Mouse (Mus musculus) embryo, embryonic 11.5 days (tissue): ENCODE data around the gene Gm17606.
"Not testable (repeated sequence)": the region's sequence is repeated elsewhere in the genome, so short reads cannot be mapped to it uniquely, and the experiment has no call there.

Source experiments
- DNase-seq: peaks from one replicate; pipeline ENCODE4 v3.0.0-alpha.2; 2012; ENCODE audit warnings: low read depth, low spot score

Gene Gm17606

DNA sequence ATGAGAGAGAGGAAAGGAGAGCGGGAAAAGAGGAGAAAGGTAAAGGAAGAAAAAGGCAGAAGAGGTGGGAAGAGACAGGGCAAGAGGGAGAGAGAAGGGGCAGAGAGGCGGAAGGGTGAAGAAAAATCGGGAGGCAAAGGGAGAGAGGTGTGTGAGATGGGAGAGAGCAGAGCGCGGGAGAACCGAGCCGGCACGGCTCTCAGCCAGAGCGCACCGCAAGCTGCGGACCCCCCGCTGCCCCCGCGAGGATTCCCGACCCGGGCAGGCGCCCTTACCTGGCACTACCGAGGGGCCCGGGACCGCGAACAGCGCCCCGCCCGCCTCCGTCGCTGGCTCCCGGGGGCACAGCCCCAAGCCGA is at the start of gene Gm17606:
TSS of gene Gm17606 (plus strand) at position 7 of the 359 bp plus-strand sequence.
- no peak for DNase-seq

DNA sequence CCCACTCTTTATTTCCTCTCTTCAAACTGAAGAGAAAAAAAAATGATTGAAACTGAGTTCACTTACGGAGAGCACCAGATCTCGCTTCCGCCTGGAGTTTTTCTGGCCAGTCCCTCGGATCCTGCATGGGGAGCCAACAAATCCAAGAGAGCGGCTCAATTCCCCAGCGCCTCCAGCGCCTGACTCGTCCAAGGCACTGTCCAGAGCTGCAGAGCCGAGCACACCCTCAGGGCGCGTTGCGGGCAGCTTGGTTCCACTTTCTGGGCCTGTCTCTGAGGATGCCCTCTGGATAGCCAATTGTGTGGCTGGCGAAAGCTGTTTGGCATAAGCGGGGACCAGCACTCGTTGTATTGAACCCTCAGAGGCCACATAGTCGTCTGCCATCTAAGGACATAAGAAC is 49.7 kb upstream of the Gm17606 start:
- DNase-seq = no peak

DNA sequence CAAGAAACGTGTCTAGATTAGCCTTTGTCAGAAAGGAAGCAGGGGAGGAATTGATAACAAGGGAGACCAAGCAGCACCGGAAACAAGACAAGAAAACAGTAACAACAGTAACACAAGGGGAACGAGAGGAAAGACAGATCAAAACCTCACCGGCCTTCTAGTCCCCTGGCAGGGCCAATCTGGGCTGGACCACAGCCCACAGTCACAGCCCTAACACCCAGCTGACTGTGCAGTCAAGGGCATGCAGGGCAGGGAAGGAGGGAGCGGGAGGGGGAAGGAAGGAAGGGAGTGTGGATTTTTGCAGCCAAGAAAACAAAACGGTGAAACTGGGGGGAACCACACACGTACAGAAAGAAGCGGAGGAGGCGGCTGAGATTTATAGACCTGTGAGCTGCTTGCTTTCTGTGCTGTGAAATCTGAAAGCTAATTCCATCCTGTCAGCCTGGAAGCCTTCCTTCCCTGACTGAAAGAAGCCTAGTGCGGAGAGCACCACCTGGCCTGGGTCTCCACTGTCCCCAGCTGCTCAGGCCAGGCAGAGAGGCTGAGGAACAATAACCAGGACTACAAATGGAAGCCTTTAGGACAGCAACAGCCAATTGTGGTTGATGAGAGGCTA is 48.3 kb upstream of the Gm17606 start:
- DNase-seq = no peak

DNA sequence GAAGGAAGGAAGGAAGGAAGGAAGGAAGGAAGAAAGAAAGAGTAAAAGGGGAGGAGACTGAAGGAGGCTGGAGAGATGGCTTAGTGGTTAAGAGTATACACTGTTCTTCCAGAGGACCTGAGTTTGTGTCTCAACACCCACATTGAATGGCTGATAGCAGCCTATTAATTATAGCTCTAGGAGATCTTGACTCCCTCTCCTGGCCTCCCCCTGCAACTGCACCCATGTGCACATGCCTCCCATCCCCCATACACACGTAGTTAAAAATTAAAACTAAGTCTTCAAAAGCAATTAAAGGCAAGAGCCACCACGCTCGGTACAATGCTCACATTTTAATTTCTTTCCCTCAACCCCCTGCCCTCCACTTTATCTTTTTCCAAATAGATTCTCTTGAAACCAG is 46.7 kb upstream of the Gm17606 start:
- DNase-seq = no peak

DNA sequence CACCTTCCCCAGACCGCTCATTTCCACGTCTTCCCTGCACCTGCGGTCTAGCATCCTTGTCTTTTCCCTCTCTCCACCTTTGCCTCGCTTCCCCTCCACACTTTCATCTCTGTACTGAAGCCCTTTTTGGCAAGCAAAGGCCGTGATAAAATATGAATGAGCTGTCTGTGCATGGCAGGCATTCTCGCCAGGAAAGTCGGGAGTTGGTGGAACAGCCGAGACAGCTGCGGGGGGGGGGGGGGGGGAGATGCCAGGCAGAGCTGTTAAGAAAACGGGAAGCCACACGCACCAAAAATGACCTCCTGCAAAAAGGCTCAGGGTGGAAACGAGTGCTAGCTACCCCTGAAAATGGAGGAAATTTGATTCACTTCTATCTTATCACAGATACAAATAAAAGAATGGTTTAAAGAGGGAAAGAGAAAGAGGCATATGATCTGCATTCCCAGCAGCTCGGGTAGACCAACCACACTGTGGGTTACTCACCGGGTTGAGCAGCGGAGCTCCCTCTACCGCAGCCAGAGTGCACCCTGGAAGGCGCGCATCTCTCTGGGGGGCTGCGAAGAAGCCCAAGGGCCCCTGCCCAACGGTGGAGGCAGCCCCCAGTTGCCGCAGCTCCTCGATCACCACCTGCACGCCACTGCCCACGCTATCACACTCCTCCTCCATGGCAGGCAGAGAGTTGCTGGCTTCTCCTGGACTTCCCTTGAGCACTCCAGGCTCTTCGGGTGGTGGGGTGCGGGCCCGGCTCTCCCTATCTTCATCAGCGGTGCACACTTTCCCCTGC is 45.9 kb upstream of the Gm17606 start:
- no peak for DNase-seq

DNA sequence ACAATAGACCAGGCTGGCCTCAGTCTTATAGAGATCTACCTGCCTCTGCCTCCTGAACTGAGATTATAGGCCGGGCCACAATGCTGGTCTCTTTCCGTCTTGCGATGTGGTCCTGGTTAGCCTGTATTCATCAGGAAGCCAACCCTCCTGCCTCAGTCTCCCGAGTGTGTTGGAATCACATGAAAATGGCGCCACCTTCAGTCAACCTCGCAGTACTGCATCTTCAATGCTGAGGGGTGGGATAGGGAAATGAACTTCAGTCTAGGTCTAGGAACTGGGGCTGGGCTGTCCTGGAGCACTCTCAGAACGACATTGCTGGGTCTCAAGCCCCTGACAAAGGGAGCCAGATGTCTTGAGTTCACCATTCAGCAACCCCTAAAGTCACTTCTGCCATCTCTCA is 43.7 kb upstream of the Gm17606 start:
- no peak for DNase-seq

DNA sequence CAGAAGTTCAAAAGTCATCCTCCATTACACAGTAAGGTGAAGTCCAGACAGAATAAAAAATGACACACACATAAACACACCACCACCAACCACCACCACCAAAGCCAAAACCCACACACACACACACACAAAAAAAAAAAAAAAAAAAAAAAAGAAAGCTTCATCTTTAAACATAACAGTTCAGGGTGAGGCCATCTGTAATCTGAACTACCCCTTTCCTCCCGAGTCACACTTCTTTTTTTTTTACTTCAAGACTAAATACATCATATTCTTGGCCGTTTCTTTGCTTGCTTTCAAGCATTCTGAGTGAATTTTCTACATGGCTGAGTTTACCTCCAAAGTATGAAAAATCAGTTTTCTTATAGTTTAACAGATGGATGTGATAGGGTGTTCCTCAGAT is 39.2 kb upstream of the Gm17606 start:
- no peak for DNase-seq

DNA sequence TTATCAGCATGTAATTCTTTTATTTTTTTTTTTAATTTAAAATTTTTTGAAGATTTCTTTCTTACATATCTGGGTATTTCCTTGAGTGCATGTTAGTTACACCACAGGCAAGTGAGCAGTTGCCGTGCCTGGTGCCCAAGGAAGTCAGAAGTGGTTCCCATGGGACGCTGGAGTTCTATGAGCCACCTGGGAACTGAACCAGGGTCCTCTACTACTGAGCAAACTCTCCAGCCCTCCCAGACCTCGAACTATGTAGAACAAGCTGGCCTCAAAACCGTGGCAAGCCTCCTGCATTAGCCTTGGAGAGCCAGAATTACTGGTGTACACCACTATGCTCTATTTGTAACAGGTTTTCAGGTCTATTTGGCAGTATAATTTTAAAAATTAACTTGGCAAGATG is 38.1 kb upstream of the Gm17606 start:
- DNase-seq = no peak

DNA sequence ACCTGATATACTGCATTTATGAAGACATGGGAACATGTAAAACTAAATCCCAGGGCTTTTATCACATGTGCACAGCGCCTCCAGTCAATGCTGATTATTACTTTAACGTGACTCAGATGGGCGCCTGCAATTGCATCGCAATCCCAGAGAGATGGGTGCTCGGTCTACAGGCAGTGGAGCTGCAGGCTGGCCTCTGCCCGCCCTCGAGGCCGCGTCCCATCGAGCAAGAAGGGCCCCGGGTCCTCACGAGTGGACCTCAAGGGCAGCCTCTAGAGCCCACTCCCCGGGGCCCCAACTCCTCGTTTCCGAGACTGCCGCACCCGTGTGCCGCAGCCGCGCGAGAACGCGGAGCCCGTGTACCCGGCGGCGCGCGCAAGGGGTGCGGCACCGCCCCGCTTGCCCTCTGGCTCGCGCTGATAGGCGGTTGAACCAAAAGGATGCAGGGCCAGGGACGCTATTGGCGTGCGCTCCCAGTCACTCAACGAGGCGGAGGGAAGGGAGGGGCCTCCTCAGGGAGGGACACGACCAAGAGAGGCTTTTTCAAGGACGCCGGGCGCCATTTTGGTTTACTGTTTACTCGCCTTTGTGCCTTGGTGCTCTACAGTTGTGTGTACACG is 37.6 kb upstream of the Gm17606 start:
- peak; percentile 94 for DNase-seq

DNA sequence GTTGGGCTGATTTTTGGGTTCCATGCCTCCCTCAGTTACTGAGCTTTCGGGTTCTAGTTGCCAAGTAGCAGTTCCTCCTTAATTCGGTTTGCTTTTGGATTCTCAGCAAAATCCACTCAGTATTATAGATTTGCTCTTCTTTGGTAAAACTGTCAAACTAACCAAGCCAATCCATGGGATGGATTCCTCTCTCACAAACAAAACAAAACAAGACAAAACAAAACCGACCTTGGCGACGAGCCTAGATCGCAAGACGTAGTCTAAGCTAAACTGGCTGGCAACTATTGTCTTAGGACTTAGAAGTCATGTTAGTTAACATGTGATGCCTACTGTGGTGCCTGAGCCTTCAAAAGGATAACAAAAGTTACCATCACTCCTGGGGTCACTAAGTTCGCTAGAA is 37.1 kb upstream of the Gm17606 start:
- DNase-seq = no peak

DNA sequence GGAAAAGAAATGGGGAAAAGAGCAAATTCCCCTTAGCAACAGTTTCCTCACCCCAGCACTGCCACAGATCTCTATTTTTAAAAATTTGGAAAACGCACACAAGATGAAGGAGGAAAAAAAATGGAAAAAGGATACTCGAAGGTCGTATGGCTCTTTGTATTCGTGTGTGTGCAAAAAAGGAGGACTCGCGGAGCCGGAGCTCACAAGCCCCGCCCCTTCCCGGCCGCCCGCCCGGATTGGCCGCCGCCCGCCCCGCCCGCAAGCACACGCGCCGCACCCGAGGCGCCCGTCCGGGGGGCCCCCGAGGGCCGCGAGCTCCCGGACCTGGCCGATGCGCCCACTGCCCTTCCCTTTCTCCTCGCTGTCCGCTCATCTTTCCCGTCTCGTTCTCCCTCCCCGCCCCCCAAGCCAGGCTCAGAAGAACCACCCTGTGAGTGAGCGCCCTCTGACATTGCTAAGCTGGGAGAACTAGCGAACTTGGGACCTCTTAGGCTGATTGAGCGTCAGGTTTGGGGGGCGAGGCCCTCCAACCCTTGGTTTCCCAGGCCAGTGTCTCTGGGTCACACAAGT is 34.9 kb upstream of the Gm17606 start, which contains the start of gene 4931414P19Rik:
TSS of gene 4931414P19Rik (minus strand) at position 242 of the 570 bp plus-strand sequence.
- peak; percentile 59 for DNase-seq

DNA sequence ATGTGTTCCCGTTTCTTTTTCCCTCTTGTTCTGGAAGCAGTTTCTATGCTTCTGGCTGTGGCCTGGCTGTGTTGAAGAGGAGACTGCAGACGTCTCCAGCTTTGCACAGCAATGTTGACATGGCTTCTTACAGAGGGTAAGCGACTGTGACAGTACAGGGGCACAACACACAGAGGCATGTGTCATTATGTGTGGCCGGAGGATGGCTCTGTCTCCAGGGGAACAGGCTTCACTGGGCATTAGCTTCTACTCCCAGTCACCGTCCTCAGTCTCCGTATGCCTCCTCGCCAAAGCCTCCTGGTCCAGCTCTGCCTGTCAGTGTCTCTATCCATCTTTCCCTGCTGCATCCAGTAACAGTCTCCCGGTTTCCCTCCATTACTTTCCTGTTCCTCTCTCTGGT is 33.5 kb upstream of the Gm17606 start:
- DNase-seq = no peak

DNA sequence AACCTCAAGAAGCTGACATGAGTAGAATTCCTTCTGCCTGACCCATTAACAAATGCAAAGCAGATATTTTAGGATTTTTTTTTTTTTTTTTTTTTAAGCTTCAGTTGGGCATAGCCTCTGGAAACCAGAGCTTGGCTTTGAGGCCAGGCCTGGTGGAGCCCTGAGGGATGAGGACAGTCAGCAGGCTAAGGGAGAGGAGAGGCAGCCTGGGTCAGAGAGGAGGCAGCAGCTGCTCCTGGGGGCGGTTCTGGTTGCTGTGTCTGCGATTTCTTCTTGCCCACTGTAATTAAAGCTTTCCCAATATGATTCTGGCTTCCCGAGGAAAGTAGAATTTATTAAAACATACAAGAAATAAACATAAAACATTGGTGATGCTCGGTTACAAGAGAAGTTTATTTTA is 31.5 kb upstream of the Gm17606 start:
- no peak for DNase-seq

DNA sequence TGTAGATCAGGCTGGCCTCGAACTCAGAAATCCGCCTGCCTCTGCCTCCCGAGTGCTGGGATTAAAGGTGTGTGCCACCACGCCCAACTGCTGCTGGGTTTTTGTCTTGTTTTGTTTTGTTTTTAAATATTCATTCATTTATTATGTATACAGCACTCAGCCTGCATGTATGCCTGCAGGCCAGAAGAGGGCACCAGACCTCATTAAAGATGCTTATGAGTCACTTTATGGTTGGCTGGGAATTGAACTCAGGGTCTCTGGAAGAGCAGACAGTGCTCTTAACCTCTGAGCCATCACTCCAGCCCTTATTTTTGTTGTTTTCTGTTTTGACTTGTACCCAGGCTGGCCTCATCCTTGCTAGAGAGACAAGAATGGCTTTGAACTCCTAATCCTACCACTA is 30.8 kb upstream of the Gm17606 start:
- DNase-seq = no peak

DNA sequence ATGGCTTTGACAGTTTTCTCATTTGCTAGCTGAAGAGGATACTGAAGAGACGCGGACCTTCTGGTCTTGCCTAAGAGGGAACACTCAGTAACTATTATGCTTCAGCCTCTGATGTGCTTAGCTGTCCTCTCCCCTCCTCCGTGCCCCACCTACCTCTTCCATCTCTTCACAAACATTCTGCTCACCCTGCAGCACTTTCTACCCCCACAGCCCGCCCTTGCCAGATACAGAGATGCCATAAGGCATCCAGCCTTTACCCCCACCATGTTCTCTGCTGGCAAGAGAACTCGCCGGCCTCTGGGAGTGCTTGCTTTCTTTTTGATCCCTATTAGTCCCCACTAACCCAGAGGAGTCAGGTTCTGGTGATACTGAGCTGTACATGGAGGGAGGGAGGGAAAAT is 30.1 kb upstream of the Gm17606 start:
- no peak for DNase-seq

DNA sequence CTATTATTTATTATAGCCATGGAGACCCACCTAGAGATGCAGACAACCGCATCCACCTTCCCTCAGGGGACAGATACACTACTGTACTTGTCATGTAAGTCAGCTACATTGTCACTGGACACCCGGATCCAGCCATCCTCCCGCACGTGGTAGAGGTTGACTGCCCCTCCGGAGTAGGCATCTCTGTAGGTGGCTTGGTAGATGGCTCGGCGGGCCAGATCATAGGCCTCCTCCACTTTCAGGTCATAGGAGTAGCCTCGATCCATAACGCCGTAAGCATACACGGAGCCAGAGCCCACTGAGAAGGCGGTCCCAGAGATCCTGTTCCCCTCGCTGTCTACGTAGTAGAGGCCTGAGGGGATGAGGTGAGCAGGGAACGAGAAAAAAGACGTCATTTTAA is 26.6 kb upstream of the Gm17606 start:
- DNase-seq = not testable (repeated sequence)

DNA sequence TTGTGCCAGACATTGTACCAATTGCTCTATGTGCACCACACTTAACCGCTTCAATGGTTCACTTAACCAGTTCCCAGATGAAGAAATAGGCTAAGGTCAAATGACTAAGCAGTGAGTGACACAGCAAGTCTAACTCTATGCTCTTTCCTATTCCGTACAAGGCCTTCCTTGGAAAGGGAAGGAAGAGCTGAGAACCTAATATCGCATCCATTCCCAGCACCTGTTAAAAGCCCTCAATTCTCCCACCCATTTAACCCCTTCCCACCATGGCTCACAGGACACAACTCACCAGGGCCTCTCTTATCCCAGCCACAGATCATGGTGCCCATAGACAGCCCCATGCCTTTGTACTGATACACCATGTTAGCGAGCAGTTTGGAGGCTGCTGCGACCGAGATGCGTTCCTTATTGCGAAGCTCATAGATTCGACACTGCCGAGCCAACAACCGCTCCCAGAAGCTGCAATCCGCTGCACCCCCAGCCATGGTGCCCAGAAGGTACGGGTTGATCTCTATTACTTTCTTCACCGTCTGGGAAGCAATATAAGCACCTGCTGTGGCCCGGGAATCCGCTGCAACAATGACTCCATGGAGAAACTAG is 24.4 kb upstream of the Gm17606 start:
- DNase-seq = no peak

DNA sequence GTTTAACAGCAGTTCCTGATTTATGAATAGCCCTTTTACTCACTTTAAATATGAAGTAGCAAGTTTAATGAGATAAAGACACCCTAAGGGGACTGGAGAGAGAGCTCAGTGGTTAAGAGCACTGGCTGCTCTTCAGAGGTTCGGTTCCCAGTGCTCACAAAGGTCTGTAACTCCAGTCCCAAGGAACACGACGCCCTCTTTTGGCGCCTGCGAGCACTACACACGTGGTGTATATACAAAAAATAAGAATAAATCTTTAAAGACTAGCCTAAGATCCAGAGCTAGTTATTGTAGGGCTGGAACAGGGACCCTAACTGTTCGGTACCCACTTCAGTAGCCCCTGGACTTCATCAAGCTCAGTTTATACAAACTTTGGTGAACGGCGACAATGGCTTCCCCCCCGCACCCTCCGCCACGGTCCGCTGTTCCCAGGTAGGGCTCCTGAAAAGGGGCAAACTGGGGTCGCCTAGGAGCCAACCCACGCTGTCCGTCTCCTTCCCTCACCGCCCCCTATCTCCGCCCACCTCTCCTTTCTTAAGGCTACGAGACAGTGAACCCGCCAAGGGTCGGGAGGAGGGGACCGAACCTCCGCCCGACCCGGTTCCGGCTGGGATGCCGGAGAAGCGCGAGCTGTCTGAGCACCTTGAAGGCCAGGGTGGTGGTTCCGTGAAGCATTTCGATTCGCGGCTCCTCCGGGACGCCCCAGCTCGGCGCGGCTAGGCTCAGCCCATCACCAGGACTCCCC is 23.4 kb upstream of the Gm17606 start:
- no peak for DNase-seq

DNA sequence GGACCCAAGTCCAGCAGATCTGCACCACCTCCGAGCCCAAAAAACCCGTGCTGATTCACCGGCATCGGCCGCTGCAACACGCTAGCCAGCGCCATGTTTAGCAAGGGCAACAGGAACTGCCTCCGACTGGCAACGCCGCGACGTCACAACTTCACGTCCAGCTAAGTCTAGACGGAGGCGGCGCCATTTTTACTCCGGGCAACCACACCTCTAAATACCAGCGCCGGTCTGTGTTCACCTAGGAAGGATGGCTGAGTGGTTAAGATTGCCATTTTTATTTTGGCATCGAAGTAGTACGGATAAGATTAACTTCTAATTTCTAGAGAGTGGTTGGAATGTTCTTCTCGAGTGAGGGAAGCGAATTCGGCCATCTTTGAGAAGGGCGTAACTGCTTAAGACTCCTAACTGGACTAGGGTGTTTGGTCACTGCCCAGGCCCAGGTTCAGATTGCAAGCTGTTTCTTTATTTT is 22.8 kb upstream of the Gm17606 start, which contains the start of gene Psmb5:
TSS of gene Psmb5 (minus strand) at position 126 of the 469 bp plus-strand sequence.
- peak; percentile 86 for DNase-seq

DNA sequence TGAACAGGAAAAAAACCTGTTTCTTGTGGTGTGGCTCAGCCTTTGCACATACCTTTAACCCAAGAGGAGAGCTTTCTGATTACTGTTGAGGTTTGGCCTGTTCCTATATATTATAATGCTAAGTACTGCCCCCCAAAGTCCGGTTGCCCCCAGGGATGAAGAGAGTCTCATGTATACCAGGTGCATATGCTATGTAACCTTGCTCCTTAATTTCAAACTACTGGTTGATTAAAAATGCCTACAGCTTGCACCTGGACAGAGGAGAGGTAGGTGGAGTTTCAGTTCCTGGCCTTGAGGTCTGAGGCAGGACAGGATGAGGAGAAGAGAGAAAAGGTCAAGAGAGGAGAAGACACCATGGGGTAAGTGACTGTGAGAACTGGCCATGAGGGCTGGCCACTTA is 19.6 kb upstream of the Gm17606 start, which contains the start of gene Psmb11:
TSS of gene Psmb11 (plus strand) at position 301 of the 400 bp plus-strand sequence.
- DNase-seq = no peak

DNA sequence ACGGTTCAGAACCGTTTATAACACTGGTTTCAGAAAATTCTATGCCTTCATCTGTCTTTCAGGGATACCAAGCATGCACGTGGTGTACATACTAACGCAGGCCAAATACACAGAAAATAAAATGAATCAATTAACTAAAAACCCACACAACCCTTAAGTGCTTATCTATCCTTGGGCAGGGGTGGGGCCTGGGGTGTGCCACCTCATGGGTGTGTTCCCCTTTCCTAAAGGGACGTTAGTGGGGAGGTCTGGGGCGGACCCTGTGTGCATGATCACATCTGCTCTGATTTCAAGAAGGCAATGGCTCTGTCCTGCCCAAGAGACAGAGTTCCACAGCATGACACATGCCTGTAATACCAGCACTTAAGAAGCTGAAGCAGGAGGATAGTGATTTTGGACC is 17.4 kb upstream of the Gm17606 start:
- no peak for DNase-seq
